Mouse (Mus musculus) cerebellum, postnatal 10 days (tissue): ENCODE results near the gene Sgms1.
A peak's percentile ranks its signal among the peaks of the same experiment; 100 is the strongest.
"Not testable (repeated sequence)": the region's sequence is repeated elsewhere in the genome, so short reads cannot be mapped to it uniquely, and the experiment has no call there.

ENCODE experiments used
- DNase-seq, 2 experiments: peaks; one replicate each; pipeline ENCODE4 v3.0.0; 2021; ENCODE audit warnings: mixed read lengths in 2 of 2

Sgms1 gene

GRCm38 (mm10) chr19:32381511-32381961 is 8.0 kb downstream of the Sgms1 start:
- peak; percentile 68 to 75 for DNase-seq

DNA sequence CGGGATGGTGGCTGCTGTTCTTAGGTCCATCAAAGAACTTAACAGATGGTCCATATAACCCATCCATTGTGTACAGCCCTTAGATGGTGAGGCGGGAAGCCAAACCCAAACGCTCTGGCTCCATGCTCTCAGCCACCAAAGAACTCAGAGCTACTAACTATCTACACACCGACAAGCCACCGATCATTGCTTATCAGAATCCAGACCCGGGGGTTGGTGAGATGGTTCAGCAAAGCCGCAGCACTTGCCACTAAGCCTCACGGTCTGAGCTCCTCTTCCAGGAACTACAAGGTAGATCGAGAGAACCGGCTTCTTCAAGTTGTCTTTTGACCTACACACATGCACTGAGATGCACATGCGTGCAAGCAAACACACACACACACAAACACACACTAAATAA is 8.8 kb downstream of the Sgms1 start:
- DNase-seq = no peak

DNA sequence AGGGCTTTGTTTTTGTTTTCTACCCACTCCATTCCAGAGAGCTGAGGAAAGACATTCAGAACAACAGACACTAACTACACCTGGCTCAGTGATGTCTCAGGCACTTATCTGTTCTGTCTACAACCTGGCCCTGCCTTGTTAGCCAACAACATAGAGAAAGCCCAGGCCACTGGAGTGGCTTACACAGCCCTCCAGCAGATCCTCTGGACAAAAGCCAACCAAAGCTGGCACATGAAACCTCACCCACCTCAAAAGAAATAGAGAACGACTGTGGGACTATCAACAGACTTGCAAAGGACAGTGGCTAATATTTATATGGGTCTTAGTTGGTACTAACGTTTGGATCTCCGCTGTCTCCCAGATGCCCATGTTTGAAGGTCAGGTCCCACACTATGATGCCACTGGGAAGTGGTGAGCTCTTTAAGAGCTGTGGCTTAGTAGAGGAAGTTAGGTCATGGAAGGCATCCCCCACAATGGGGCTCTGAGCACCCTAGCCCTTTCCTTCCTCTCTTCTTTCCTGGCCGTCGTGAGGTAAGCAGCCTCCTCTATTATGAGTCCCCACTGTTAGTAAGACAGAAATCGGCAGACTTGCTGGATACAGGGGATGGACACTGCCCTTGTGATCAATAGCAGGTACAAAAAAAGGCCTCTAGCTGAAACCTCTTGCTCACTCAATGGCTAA is 10.1 kb downstream of the Sgms1 start:
- peak; percentile 52 to 56 for DNase-seq

DNA sequence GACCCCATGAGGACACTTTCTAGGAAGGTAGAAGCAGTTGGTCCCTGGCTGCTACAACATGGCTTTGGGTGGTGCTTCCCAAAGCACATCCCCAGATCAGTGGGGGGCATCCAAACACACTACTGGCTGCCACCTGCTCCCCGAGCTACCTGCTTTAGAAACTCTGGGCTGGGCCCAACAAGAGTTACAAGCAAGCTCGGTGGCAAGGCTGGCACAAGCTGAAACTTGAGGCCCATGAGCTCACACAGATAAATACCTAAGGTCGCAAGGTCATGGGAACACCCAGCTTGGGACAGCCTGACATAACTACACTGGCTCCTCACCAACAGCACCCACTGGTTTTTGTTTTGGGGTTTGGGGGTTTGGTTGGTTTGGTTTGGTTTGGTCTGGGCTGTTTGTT is 10.9 kb downstream of the Sgms1 start:
- DNase-seq = no peak

DNA sequence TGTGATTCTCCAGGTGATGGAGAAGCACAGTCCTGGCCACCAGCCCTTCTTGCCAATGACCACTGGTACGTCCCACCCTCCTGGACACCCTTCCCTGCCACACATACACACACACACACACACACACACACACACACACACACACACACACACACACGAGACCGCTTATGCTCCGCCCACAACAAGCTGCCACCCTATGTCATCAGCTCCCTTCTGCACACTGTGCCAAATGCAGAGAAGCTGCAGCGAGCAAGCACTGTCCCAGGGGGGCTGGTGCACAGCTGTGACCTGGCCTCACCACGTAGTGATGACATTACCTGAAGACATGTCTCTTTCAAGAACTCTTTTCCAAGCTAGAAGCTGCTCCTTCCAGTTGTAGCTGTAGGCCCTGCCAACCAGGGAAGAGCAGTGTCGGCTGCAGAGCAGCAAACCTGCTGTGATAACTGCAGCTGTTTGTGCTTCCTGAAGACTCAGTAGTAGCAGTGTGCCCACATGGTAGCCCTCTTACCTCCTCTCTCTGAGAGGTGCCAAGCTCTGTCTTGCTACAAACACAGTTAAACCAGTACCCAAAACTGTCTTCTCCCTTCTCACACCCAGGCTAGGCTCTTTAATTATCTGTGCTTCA is 11.7 kb downstream of the Sgms1 start:
- peak; percentile 62 to 64 for DNase-seq

DNA sequence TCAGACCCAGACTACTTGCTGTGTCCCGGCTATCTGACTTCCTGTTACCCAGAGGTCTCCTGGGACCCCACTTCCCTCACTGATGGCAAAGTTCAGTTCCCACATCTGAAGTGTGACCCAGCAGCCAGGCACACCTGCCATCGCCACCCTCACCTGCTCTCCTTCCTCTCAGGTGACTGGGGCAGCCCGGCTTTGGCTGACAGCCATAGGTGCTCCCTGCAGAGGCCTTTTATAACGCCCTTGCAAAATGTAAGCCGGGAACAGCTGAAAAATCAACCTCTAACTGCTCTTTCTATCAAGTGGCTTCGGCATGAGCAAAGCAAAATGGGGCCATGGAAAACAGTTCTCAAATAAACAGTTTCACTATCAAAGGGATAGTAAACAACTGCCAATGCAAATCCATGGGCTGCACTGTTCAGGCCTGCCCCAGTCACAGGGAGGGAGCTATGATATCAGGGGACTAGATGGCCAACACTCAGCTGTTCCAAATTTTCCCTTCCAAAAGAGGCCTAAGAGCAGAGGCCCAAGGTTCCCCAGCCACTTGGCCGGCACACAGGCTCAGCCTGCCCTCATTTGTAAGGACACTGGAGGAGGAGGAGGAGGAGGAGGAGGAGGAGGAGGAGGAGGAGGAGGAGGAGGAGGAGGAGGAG is 12.5 kb downstream of the Sgms1 start:
- peak in 1 of 2 experiments; percentile 24 for DNase-seq

- peak; percentile 40 to 48 for DNase-seq
These were observed 13.5 kb downstream of the Sgms1 start for GRCm38 (mm10) chr19:32376054-32376453.

- DNase-seq = no peak
These were observed 14.0 kb downstream of the Sgms1 start for GRCm38 (mm10) chr19:32375473-32375985.

GRCm38 (mm10) chr19:32374751-32375150 is 14.8 kb downstream of the Sgms1 start:
- no peak for DNase-seq

- no peak for DNase-seq
These were observed 15.5 kb downstream of the Sgms1 start for GRCm38 (mm10) chr19:32373865-32374655.

DNA sequence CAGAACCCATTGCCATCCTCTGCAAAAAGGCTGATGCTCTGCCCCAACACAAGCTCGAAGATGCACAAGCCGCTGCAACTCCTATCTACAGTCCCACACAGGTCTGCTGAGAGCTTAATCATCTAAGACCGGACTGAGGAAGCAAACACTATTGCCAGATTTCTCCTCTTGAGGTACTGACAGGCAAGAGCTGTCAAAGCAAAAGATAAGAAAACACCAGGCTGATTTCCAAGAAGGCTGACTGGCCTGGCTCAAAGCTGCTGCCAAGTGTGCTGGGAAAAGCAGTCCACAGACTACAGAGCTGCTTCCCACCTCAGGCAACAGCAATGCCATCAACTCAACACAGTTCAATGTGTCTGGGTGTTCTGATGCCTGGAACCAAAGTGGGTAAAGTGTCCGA is 17.1 kb downstream of the Sgms1 start:
- peak; percentile 28 to 32 for DNase-seq

DNA sequence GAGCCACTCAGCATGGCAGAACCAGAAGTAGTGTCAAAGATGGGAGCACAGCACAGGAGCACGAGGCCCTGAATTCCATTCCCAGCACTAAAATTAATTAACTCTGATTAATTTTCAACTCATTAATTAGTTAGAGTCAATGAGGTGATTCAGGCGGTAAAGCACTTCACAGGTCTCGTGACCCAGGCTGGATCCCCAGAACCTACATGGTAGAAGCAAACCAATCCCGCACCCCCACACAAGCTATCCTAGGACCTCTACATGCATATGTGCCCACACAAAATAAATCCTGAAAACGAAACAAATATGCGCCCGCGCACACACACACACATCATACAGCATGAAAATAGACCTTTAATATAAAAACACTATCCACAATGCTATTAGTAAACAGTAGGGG is 22.2 kb downstream of the Sgms1 start:
- no peak for DNase-seq

DNA sequence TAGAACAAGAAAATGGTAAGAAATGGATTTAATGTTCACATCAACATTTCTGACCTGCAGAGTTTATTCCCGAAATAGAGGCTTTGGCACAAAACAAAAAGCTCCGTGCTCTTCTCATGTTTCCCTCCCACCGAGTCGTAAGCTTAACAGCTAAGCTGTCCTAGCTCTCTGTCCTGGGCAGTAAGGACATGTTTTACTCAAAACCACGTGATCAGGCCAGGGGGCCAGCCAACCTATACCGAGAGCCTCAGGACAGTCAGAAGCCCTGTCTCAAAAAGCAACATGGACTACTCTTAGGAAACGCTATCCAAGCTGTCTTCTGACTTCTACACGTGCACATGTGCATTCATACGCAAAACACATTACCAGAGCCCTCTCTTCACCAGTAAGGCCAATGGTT is 23.1 kb downstream of the Sgms1 start:
- no peak for DNase-seq

GRCm38 (mm10) chr19:32365111-32365510 is 24.4 kb downstream of the Sgms1 start:
- DNase-seq = peak; percentile 37 to 39

GRCm38 (mm10) chr19:32363587-32363986 is 25.9 kb downstream of the Sgms1 start:
- no peak for DNase-seq

GRCm38 (mm10) chr19:32362520-32362919 is 27.0 kb downstream of the Sgms1 start:
- DNase-seq = no peak

DNA sequence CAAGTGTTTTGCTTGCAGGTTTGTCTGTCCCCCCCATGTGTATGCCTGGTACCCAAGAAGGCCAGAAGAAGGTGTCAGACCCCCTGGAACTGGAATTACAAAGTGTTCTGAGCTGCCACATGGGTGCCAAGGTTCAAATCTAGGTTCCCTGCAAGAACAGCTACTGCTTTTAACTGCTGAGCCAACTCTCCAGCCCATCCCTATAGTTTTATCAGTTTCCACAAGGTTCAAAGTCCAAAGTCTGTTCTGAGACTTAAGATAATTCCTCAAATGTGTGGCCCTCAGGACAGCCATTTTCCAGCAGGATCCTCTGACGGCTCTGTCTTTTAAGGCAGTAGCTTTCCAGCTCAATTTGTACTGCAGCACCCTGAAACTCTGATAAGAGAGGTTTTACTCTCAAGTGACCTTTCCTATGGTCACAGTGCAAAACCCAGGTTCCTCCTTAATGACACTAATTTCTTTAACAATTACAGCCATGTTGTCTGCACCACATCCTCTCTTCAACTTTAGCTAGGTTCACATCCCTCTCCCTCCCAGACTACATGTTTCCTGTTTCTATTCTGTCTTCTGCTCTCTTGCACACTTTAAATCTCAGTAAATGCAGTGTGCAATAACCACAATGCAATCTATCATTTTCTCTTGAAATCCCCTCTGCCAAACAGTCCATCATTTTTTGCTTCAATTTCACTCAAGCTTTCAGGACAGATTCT is 28.4 kb downstream of the Sgms1 start:
- DNase-seq = no peak

GRCm38 (mm10) chr19:32360546-32360945 is 29.0 kb downstream of the Sgms1 start:
- DNase-seq = no peak

GRCm38 (mm10) chr19:32358699-32359517 is 30.6 kb downstream of the Sgms1 start:
- no peak for DNase-seq

DNA sequence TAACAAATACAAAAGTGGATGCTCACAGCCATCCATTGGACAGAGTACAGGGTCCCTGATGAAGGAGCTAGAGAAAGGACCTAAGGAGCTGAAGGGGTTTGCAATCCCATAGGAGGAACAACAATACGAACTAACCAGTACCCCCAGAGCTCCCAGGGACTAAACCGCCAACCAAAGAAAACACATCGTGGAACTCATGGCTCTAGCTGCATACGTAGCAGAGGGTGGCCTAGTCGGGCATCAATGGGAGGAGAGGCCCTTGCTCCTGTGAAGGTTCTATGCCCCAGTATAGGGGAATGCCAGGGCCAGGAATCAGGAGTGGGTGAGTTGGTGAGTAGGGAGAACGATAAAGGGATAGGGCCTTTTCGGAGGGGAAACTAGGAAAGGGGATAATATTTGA is 31.5 kb downstream of the Sgms1 start:
- DNase-seq = not testable (repeated sequence)

DNA sequence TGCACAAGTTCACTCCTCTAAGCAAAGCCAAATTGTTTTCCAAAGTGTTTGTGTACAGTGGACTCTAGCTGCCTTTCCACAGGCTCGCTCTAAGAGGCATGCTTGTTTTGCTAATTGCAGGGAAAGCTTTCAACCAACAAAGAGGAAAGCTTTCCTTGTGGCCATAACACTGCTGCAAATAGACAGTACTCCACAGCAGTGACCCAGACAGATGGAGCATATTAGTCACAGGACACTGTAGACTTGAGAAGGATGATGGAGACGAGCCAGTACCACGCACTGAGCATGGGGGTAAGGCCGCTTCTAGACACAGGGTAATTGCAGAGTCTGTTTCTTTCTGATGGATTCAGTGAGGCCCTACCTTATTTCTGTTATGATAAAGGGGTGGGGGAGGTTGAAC is 33.3 kb downstream of the Sgms1 start:
- DNase-seq = peak; percentile 66 to 75
